Mouse (Mus musculus) C2C12 (cell line): ENCODE measurements around the gene Btc. TPM values are rescaled to one million over a fixed set of nuclear protein-coding genes. Genes with fewer than 3 reads are reported as not detected.
A peak's percentile ranks its signal among the peaks of the same experiment; 100 is the strongest.

Experiments used
- H3K27me3 ChIP-seq: one replicate; pipeline ENCODE4 v1.6.1; 2011; ENCODE audit not compliant: control insufficient read depth, insufficient read depth, insufficient read length
- H3K36me3 ChIP-seq: one replicate; pipeline ENCODE4 v1.6.1; 2011; ENCODE audit not compliant: control insufficient read depth, insufficient read depth
- H3K4me3 ChIP-seq: one replicate; pipeline ENCODE4 v1.5.1; 2011; ENCODE audit warnings: mild to moderate bottlenecking, control low read depth; ENCODE audit not compliant: poor library complexity, insufficient read depth, severe bottlenecking
- H3K79me2 ChIP-seq: one replicate; pipeline ENCODE4 v1.6.1; 2011; ENCODE audit not compliant: control insufficient read depth, insufficient read depth
- H3K79me3 ChIP-seq: one replicate; pipeline ENCODE4 v1.6.1; 2011; ENCODE audit warnings: low read depth, control low read depth
- H3ac ChIP-seq: one replicate; pipeline ENCODE3; 2011; ENCODE audit warnings: low read depth; ENCODE audit not compliant: control insufficient read depth, insufficient read length
- CEBPB ChIP-seq: IDR thresholded peaks from one replicate; pipeline ENCODE4 v1.6.1; 2011; ENCODE audit warnings: low read depth, mild to moderate bottlenecking, control low read depth, moderate library complexity
- CTCF ChIP-seq: IDR thresholded peaks from one replicate; pipeline ENCODE4 v1.5.1; 2011; ENCODE audit not compliant: control insufficient read depth, insufficient read depth, insufficient read length
- FOSL1 ChIP-seq: IDR thresholded peaks from one replicate; pipeline ENCODE4 v1.8.0; 2011; ENCODE audit warnings: mild to moderate bottlenecking, low read length; ENCODE audit not compliant: poor library complexity, insufficient read depth, severe bottlenecking
- MAX ChIP-seq: IDR thresholded peaks from one replicate; pipeline ENCODE4 v1.6.1; 2011; ENCODE audit warnings: mild to moderate bottlenecking, control low read depth
- MYOD1 ChIP-seq: IDR thresholded peaks from one replicate; pipeline ENCODE4 v1.6.1; 2011; ENCODE audit warnings: low read depth; ENCODE audit not compliant: control insufficient read depth, insufficient read length
- MYOG ChIP-seq: IDR thresholded peaks from one replicate; pipeline ENCODE4 v1.6.1; 2011; ENCODE audit not compliant: control insufficient read depth, insufficient read length; ENCODE audit errors: extremely low read depth
- USF1 ChIP-seq: IDR thresholded peaks from one replicate; pipeline ENCODE4 v1.6.1; 2011; ENCODE audit warnings: low read depth, mild to moderate bottlenecking, control low read depth, moderate library complexity
- polyA plus RNA-seq: library from polyadenylated mRNA; unstranded; fragments of >200 nt; fragmentation: generic; extraction: Trizol; gene quantifications from one replicate; pipeline ENCODE4 v1.2.1, GENCODE M21; 2012; ENCODE audit warnings: missing spikeins

Gene Btc
- polyA plus RNA-seq, 1 experiment: 1.5 TPM

DNA sequence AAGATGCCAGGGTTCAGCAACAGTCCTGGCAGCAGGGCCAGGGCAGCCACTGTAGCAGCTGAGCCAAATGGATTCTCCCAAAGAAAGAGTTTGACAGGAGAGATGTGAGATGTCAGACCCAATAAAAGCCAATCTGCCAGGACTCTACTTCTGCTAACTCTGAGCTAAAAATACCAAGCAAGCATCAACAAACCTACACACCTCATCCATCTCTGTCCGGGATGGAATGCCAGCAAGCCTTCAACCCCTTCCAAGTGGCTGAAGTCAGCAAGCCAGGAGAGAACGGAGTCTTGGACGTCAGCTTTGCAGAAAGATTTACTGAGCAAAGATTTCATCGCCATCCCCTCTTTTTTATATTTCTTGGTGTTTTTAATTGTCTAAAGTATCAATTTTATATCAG, 88.8 kb downstream of the Btc start:
- H3ac ChIP-seq: no peak overlapping the region
- no peaks in the 10 kb centered on the region for H3K79me3 ChIP-seq
- TF ChIP-seq MYOD1 (no peak), CTCF (no peak), USF1 (no peak), MAX (no peak), MYOG (no peak), FOSL1 (no peak), CEBPB (no peak)
- H3K79me2 ChIP-seq: no peaks in the 10 kb centered on the region
- no peaks in the 10 kb centered on the region for H3K27me3 ChIP-seq
- H3K4me3 ChIP-seq: no peak overlapping the region
- no peaks in the 10 kb centered on the region for H3K36me3 ChIP-seq

GRCm38 (mm10) chr5:91311767-91312166, 91.0 kb downstream of the Btc start:
- peak; percentile 75 for TF ChIP-seq USF1
- no peak for TF ChIP-seq CTCF
- Histone ChIP-seq H3ac (no peak overlapping the region), H3K36me3 (no peaks in the 10 kb centered on the region), H3K4me3 (no peak overlapping the region), H3K79me3 (no peaks in the 10 kb centered on the region), H3K27me3 (no peaks in the 10 kb centered on the region), H3K79me2 (no peaks in the 10 kb centered on the region)

GRCm38 (mm10) chr5:91308576-91308975, 94.2 kb downstream of the Btc start:
- no peak for TF ChIP-seq FOSL1
- no peak for TF ChIP-seq USF1
- no peak for TF ChIP-seq MAX
- Histone ChIP-seq H3K79me2 (no peaks in the 10 kb centered on the region), H3K79me3 (no peaks in the 10 kb centered on the region), H3K27me3 (no peaks in the 10 kb centered on the region), H3ac (no peak overlapping the region), H3K36me3 (no peaks in the 10 kb centered on the region), H3K4me3 (no peak overlapping the region)

DNA sequence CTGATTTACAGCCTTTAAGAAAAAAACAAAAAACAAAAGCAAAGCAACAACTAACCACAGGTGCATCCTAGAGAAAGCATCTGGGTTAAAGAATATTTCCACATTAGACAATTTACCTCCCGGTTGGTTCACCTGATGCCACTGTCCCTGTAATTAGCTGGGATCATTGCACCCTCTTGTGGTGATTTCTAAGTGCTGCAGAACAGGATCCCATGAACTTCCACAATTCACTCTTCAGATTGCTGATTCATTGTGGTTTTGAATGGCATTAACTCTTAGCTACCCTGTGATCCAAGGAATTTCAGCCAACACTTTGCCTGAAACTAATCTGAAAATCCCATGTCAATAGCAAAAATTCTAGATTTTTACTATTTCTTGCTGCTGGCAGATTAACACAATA, 94.9 kb downstream of the Btc start:
- no peaks in the 10 kb centered on the region for H3K79me3 ChIP-seq
- TF ChIP-seq CTCF (peak; percentile 57), CEBPB (no peak)
- H3K36me3 ChIP-seq: no peaks in the 10 kb centered on the region
- H3ac ChIP-seq: no peak overlapping the region
- H3K27me3 ChIP-seq: no peaks in the 10 kb centered on the region
- H3K4me3 ChIP-seq: no peak overlapping the region
- H3K79me2 ChIP-seq: no peaks in the 10 kb centered on the region

Other genes starting within 250 kb of the Btc start
- gene Parm1, start 114.6 kb upstream of the Btc start, polyA plus RNA-seq: 0.29 TPM